Mouse (Mus musculus): ENCODE measurements around the gene Egfl8. TPM values are rescaled to one million over a fixed set of nuclear protein-coding genes. Genes with fewer than 3 reads are reported as not detected.
A peak's percentile ranks its signal among the peaks of the same experiment; 100 is the strongest.

Gene Egfl8
- total RNA-seq, 1 experiment from 2014 or later: 3.0 TPM

- no peak for ATAC-seq (replicated peaks; ENCODE audit: insufficient number of reproducible peaks, low FRiP score, low TSS enrichment, poor library complexity, severe bottlenecking)
Measured at GRCm38 (mm10) chr17:34587814-34588213, 28.0 kb downstream of the Egfl8 start.

- ATAC-seq (replicated peaks; ENCODE audit: insufficient number of reproducible peaks, low FRiP score, low TSS enrichment, poor library complexity, severe bottlenecking): peak; percentile 49
Measured at GRCm38 (mm10) chr17:34587423-34587811, 28.4 kb downstream of the Egfl8 start.

DNA sequence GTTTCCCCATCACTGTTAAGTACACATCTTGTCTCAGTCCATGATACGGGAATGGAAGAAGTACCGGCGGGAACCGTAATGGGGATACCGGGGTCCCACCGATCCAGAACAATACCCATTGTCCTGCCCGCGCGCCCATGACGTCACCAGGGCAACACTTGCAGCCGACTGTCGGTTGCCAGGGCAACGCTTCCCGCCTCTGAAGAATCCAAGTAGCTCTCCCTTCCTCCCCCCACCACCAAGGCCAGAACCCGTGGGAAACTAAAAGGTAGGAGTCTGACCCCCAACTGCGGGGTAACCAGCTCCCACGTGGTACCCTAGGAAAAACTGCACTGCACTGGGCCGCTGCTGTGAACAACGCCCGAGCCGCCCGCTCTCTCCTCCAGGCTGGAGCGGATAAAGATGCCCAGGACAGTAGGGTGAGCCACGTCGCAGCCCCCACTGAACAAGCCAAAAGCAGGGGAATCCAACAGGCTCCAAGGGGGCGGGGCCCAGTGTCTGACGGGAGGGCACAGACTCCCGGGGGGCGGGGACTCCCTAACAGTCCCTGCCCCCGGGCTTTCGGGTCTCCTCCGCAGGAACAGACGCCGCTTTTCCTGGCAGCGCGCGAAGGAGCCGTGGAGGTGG is 28.9 kb downstream of the Egfl8 start:
- peak; percentile 21; the same call in 1 of the 2 replicates for ATAC-seq (replicated peaks; ENCODE audit: insufficient number of reproducible peaks, low FRiP score, low TSS enrichment, poor library complexity, severe bottlenecking)

DNA sequence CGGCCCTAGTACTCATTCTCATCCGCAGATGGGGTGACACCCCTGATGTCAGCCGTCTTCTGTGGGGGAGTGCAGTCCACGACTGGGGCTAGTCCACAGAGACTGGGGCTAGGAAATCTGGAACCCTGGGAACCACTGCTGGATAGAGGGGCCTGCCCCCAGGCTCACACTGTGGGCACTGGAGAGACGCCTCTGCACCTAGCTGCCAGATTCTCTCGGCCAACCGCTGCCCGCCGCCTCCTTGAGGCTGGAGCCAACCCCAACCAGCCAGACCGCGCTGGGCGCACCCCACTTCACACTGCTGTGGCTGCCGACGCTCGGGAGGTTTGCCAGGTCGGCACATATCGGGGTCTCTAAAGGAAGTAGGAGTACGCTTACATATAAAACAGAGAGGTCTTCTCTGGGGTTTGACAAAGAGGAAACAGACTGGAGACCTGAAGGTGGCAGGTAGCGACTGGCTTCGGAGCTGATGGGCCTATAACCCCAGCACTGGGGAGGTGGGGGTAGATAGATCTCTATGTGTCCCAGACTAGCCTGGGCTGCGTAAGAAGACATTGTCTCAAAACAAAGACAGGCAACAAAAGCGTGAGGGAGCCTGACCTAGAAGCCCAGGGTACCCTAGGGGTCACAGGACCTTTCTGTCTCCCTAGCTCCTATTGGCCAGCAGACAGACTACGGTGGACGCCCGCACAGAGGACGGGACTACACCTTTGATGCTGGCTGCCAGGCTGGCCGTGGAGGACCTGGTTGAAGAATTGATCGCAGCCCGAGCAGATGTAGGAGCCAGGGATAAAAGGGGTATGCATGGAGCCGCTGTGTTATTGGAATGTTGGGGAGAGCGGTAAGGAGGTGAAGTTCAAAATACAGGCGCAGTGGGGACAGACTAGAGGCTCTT is 29.6 kb downstream of the Egfl8 start:
- ATAC-seq (replicated peaks; ENCODE audit: insufficient number of reproducible peaks, low FRiP score, low TSS enrichment, poor library complexity, severe bottlenecking): no peak

- ATAC-seq (replicated peaks; ENCODE audit: insufficient number of reproducible peaks, low FRiP score, low TSS enrichment, poor library complexity, severe bottlenecking): no peak
Measured at GRCm38 (mm10) chr17:34585121-34585520, 30.6 kb downstream of the Egfl8 start.

DNA sequence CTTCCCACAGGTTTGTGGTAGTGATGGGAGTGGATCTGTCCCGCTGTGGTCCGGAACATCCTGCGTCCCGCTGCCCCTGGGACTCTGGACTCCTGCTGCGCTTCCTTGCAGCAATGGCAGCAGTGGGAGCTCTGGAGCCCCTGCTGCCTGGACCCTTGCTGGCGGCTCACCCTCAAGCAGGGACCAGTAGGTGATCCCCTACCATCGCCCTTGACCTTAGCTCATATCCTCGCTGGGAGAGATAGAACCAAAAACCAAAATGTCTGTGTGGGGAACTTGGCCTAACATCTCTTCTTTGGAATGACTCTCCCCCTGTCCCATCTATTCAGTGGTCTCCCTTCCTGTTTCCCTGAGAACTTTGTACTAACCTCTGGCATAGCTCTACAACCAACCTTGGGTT is 32.0 kb downstream of the Egfl8 start:
- ATAC-seq (replicated peaks; ENCODE audit: insufficient number of reproducible peaks, low FRiP score, low TSS enrichment, poor library complexity, severe bottlenecking): no peak

- ATAC-seq (replicated peaks; ENCODE audit: insufficient number of reproducible peaks, low FRiP score, low TSS enrichment, poor library complexity, severe bottlenecking): no peak
Measured at GRCm38 (mm10) chr17:34583397-34583796, 32.4 kb downstream of the Egfl8 start.

GRCm38 (mm10) chr17:34582528-34582927 is 33.2 kb downstream of the Egfl8 start:
- ATAC-seq (replicated peaks; ENCODE audit: insufficient number of reproducible peaks, low FRiP score, low TSS enrichment, poor library complexity, severe bottlenecking): no peak

DNA sequence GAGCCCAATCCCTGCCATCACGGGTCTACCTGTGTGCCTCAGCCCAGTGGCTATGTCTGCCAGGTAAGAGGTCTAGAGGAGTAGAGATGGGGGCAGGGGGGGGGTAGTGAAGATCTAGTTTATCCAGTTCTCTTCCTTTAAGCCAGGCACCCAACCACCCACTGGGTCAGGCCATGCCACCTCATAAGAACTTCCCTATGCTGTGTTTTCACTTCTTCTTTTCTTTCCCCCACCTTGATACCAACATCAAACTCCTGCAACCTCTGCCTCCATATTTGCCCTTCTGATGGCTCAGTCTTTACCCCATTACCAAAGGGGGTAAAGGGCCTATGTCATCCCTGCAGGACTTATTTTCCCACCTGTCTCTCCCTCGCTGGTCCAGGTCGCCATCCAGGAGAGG is 37.7 kb downstream of the Egfl8 start:
- peak; percentile 83 for ATAC-seq (replicated peaks; ENCODE audit: insufficient number of reproducible peaks, low FRiP score, low TSS enrichment, poor library complexity, severe bottlenecking)

- no peak for ATAC-seq (replicated peaks; ENCODE audit: insufficient number of reproducible peaks, low FRiP score, low TSS enrichment, poor library complexity, severe bottlenecking)
Measured at GRCm38 (mm10) chr17:34576577-34576976, 39.2 kb downstream of the Egfl8 start.

DNA sequence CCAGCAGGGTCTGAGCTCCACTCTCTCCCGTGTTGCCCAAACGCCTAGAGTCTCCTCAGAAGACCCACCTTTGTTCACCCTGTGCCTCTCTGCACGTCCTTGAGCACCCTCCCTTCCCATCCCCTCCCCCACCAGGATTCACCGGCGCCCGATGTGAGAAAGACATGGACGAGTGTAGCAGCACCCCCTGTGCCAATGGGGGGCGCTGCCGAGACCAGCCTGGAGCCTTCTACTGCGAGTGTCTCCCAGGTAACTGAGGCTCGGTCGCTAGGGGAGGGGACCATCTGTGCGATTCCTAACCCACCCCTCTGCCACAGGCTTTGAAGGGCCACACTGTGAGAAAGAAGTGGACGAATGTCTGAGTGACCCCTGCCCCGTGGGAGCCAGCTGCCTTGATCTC is 43.4 kb downstream of the Egfl8 start:
- ATAC-seq (replicated peaks; ENCODE audit: insufficient number of reproducible peaks, low FRiP score, low TSS enrichment, poor library complexity, severe bottlenecking): no peak

DNA sequence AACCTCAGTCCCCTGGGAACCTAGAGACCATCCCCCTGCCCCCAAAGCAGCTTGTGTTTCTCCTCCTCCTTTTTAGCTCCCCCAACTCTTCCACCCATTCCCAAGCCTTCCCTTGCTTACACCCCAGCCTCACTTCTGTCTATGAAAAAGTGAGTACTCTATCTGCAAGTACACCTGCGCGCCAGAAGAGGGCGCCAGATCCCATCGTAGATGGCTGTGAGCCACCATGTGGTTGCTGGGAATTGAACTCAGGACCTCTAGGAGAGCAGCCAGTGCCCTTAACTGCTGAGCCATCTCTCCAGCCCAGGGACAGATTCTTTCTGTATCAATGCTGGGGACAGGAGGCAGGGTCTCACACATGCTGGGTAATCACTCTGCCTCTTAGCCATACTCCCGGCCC is 43.9 kb downstream of the Egfl8 start:
- no peak for ATAC-seq (replicated peaks; ENCODE audit: insufficient number of reproducible peaks, low FRiP score, low TSS enrichment, poor library complexity, severe bottlenecking)

GRCm38 (mm10) chr17:34569919-34570318 is 45.9 kb downstream of the Egfl8 start:
- ATAC-seq (replicated peaks; ENCODE audit: insufficient number of reproducible peaks, low FRiP score, low TSS enrichment, poor library complexity, severe bottlenecking): no peak

DNA sequence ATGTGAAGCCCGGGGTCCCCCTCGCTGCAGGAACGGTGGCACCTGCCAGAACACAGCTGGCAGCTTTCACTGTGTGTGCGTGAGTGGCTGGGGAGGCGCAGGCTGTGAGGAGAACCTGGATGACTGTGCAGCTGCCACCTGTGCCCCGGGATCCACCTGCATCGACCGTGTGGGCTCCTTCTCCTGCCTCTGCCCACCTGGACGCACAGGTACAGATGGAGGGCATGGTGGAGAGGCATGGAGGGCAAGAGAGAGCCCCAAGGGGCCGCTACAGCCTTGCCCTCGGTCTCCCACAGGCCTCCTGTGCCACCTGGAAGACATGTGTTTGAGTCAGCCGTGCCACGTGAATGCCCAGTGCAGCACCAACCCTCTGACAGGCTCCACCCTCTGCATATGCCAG is 47.4 kb downstream of the Egfl8 start:
- no peak for ATAC-seq (replicated peaks; ENCODE audit: insufficient number of reproducible peaks, low FRiP score, low TSS enrichment, poor library complexity, severe bottlenecking)

DNA sequence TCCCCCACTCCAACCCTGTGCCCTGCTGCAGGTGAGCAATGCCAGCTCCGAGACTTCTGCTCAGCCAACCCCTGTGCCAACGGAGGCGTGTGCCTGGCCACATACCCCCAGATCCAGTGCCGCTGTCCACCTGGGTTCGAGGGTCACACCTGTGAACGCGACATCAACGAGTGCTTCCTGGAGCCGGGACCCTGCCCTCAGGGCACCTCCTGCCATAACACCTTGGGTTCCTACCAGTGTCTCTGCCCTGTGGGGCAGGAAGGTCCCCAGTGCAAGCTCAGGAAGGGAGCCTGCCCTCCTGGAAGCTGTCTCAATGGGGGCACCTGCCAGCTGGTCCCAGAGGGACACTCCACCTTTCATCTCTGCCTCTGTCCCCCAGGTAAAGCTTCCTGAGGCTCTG is 48.5 kb downstream of the Egfl8 start:
- no peak for ATAC-seq (replicated peaks; ENCODE audit: insufficient number of reproducible peaks, low FRiP score, low TSS enrichment, poor library complexity, severe bottlenecking)

- no peak for ATAC-seq (replicated peaks; ENCODE audit: insufficient number of reproducible peaks, low FRiP score, low TSS enrichment, poor library complexity, severe bottlenecking)
Measured at GRCm38 (mm10) chr17:34564796-34565195, 51.0 kb downstream of the Egfl8 start.

DNA sequence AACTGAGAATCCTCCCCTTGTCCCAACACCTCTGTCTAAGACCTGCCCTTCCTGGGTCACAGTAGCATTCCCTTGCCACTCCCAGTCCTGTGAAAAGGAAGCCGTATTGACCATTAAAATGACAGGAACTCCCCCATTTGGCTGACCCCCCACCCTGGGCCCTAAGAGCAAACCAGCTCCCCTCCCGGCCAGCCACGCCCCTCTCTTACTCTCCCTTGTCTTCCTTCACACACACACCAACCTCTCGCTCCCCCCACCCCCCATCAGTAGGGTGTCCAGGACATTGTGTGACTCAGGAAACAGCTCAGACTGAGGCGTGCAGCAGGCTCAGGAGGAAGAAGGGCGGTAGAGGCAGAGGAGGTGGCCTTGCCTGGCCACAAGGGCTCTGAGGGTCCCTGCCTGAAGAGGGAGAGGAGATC is 51.8 kb downstream of the Egfl8 start, which contains the start of gene Notch4:
Notch4 (plus strand) TSS at position 266 of the 419 bp plus-strand sequence.
- no peak for ATAC-seq (replicated peaks; ENCODE audit: insufficient number of reproducible peaks, low FRiP score, low TSS enrichment, poor library complexity, severe bottlenecking)

GRCm38 (mm10) chr17:34563354-34563753 is 52.4 kb downstream of the Egfl8 start:
- ATAC-seq (replicated peaks; ENCODE audit: insufficient number of reproducible peaks, low FRiP score, low TSS enrichment, poor library complexity, severe bottlenecking): no peak
